Mouse (Mus musculus) CH12.LX (cell line): Measurements from ENCODE around the gene Laptm4a.

Experiments
- CTCF ChIP-seq, 2 experiments: IDR thresholded peaks in 1 of 2; conservative IDR thresholded peaks in 1 of 2; 2 replicates each; pipeline ENCODE4 v1.5.1; 2011 to 2012; ENCODE audit warnings: low read depth in 2 of 2, low read length in 2 of 2, improper control_type of control experiment in 1 of 2, inconsistent platforms in 1 of 2, mild to moderate bottlenecking in 1 of 2, moderate library complexity in 1 of 2
- E2F4 ChIP-seq: IDR thresholded peaks from 2 replicates; pipeline ENCODE4 v1.6.1; 2011; ENCODE audit warnings: low read depth, low read length, improper control_type of control experiment; ENCODE audit not compliant: insufficient replicate concordance
- SIN3A ChIP-seq: IDR thresholded peaks from 2 replicates; pipeline ENCODE4 v1.6.1; 2012; ENCODE audit warnings: low read length, improper control_type of control experiment, inconsistent platforms

GRCm38 (mm10) chr12:8876865-8877264 is 44.6 kb upstream of the Laptm4a start:
- TF ChIP-seq CTCF (conservative IDR thresholded peaks at IDR 0.05 in 1 of 2, IDR thresholded peaks at IDR 0.05 in 1 of 2; ENCODE audit: low read depth in 2 of 2, low read length in 2 of 2) (no peak), E2F4 (no peak), SIN3A (no peak)
